Mouse (Mus musculus) liver, embryonic 16.5 days (tissue): ENCODE measurements around the gene Sap18. TPM values are rescaled to one million over a fixed set of nuclear protein-coding genes. Genes with fewer than 3 reads are reported as not detected.
"Not testable (repeated sequence)": the region's sequence is repeated elsewhere in the genome, so short reads cannot be mapped to it uniquely, and the experiment has no call there.

Source experiments
- ATAC-seq: fragments of 200-750 bp; cut with Nextera tagmentation; 2 replicates; pipeline ENCODE4 v1.8.0; 2017; ENCODE audit warnings: low read depth, mild to moderate bottlenecking, moderate number of reproducible peaks, moderate library complexity
- H3K27ac ChIP-seq: fragments of 300-500 bp; sonication (generic); 2 replicates; pipeline ENCODE4 v1.5.1; 2014; ENCODE audit warnings: mild to moderate bottlenecking, low read length
- H3K27me3 ChIP-seq: fragments of 300-500 bp; sonication (generic); 2 replicates; pipeline ENCODE4 v1.6.1; 2014; ENCODE audit warnings: low read depth, low read length, mixed read lengths; ENCODE audit not compliant: control insufficient read depth, insufficient read depth
- H3K36me3 ChIP-seq: fragments of 300-500 bp; sonication (generic); 2 replicates; pipeline ENCODE4 v1.6.1; 2014; ENCODE audit warnings: mild to moderate bottlenecking; ENCODE audit not compliant: control insufficient read depth, insufficient read depth
- H3K4me1 ChIP-seq: fragments of 300-500 bp; sonication (generic); 2 replicates; pipeline ENCODE4 v1.6.1; 2014; ENCODE audit warnings: low read depth, low read length, mixed read lengths; ENCODE audit not compliant: control insufficient read depth
- H3K4me2 ChIP-seq: fragments of 300-500 bp; sonication (generic); 2 replicates; pipeline ENCODE4 v1.6.1; 2014; ENCODE audit warnings: low read depth, low read length, mixed read lengths
- H3K4me3 ChIP-seq: fragments of 300-500 bp; sonication (generic); 2 replicates; pipeline ENCODE4 v1.5.1; 2014; ENCODE audit warnings: low read depth, mild to moderate bottlenecking, low read length
- H3K9ac ChIP-seq: fragments of 300-500 bp; sonication (generic); 2 replicates; pipeline ENCODE4 v1.6.1; 2014; ENCODE audit warnings: low read depth, low read length
- H3K9me3 ChIP-seq: fragments of 300-500 bp; sonication (generic); replicated peaks from 2 replicates; pipeline ENCODE4 v1.6.1; 2016; ENCODE audit warnings: low read length; ENCODE audit not compliant: control insufficient read depth
- WGBS: fragments of 180-500 bp; shearing (Covaris S2); extraction: QIAGEN DNeasy Blood & Tissue Kit; methylation state at CpG from one replicate; pipeline ENCODE4 v1.1.7; 2014; ENCODE audit not compliant: insufficient replicate concordance; 5-methylcytosine and 5-hydroxymethylcytosine counted together
- polyA plus RNA-seq: library from polyadenylated mRNA; unstranded; fragments of >200 nt; fragmentation: Nextera tagmentation; extraction: Ambion mirVana; gene quantifications from 2 replicates; pipeline ENCODE4 v1.2.1, GENCODE M21; 2015

Sap18 gene
- 8.2 and 10.1 TPM in 2 replicates for polyA plus RNA-seq

GRCm38 (mm10) chr14:57797991-57798931 lies at the start of gene Sap18:
Sap18 (plus strand) TSS chr14:57798180.
- Histone ChIP-seq H3K4me1 (peaks cover 16% of the 10 kb centered on the region), H3K4me2 (peak within 1 kb of the TSS; percentile 93), H3K4me3 (peak within 1 kb of the TSS; percentile 91), H3K9me3 (no peaks in the 10 kb centered on the region), H3K36me3 (peaks cover 17% of the 10 kb centered on the region), H3K27me3 (no peaks in the 10 kb centered on the region), H3K27ac (peak within 1 kb of the TSS; percentile 87), H3K9ac (peak within 1 kb of the TSS; percentile 82)
- peak; percentile 97 for ATAC-seq
- WGBS: under 1% methylated on average over 95 of the region's 99 CpGs

GRCm38 (mm10) chr14:57749501-57749900 lies 48.5 kb upstream of the Sap18 start:
- Histone ChIP-seq H3K4me3 (no peak overlapping the region), H3K9me3 (no peaks in the 10 kb centered on the region), H3K27ac (peak overlapping the region; percentile 26), H3K9ac (no peak overlapping the region), H3K4me2 (no peak overlapping the region), H3K27me3 (peaks cover 8% of the 10 kb centered on the region), H3K4me1 (peaks cover 61% of the 10 kb centered on the region), H3K36me3 (no peaks in the 10 kb centered on the region)
- no peak for ATAC-seq
- 63% methylated on average over 2 of the region's 2 CpGs for WGBS

- not testable (repeated sequence) for H3K4me3 ChIP-seq, H3K27me3 ChIP-seq, H3K9me3 ChIP-seq, H3K36me3 ChIP-seq
- Histone ChIP-seq H3K9ac (peak overlapping the region; percentile 11; the same call in 1 of the 2 replicates), H3K4me1 (peaks cover 65% of the 10 kb centered on the region), H3K4me2 (peak overlapping the region; percentile 46), H3K27ac (peak overlapping the region; percentile 74)
- peak; percentile 78 for ATAC-seq
Measured at GRCm38 (mm10) chr14:57751006-57751405, 47.0 kb upstream of the Sap18 start.

GRCm38 (mm10) chr14:57753351-57753992 lies 44.5 kb upstream of the Sap18 start:
- Histone ChIP-seq H3K4me3 (no peak overlapping the region), H3K36me3 (no peaks in the 10 kb centered on the region), H3K4me2 (peak overlapping the region; percentile 24), H3K27me3 (no peaks in the 10 kb centered on the region), H3K27ac (peak overlapping the region; percentile 81), H3K9ac (peak overlapping the region; percentile 49), H3K9me3 (no peaks in the 10 kb centered on the region), H3K4me1 (peaks cover 66% of the 10 kb centered on the region)
- ATAC-seq: peak; percentile 58
- 16% methylated on average over 9 of the region's 9 CpGs for WGBS

GRCm38 (mm10) chr14:57755661-57756060 lies 42.3 kb upstream of the Sap18 start:
- H3K9ac ChIP-seq: no peak overlapping the region
- H3K27ac ChIP-seq: peak overlapping the region; percentile 25
- H3K9me3 ChIP-seq: no peaks in the 10 kb centered on the region
- no peak overlapping the region for H3K4me3 ChIP-seq
- peak; percentile 52 for ATAC-seq
- H3K4me1 ChIP-seq: peaks cover 53% of the 10 kb centered on the region
- WGBS: 39% methylated on average over 2 of the region's 2 CpGs
- no peaks in the 10 kb centered on the region for H3K36me3 ChIP-seq
- H3K27me3 ChIP-seq: no peaks in the 10 kb centered on the region
- no peak overlapping the region for H3K4me2 ChIP-seq

- peak; percentile 42; the same call in 1 of the 2 replicates for ATAC-seq
- Histone ChIP-seq H3K36me3 (no peaks in the 10 kb centered on the region), H3K4me2 (no peak overlapping the region), H3K4me1 (peaks cover 51% of the 10 kb centered on the region), H3K9ac (no peak overlapping the region), H3K4me3 (no peak overlapping the region), H3K27ac (peak overlapping the region; percentile 25; the same call in 1 of the 2 replicates), H3K9me3 (no peaks in the 10 kb centered on the region), H3K27me3 (no peaks in the 10 kb centered on the region)
- 66% methylated on average over 4 of the region's 4 CpGs for WGBS
Measured at GRCm38 (mm10) chr14:57756094-57756493, 41.9 kb upstream of the Sap18 start.

- no peaks in the 10 kb centered on the region for H3K36me3 ChIP-seq
- H3K4me2 ChIP-seq: no peak within 1 kb of the TSS
- H3K4me3 ChIP-seq: no peak within 1 kb of the TSS
- peaks cover 40% of the 10 kb centered on the region for H3K4me1 ChIP-seq
- H3K9ac ChIP-seq: no peak within 1 kb of the TSS
- WGBS: 81% methylated on average over 4 of the region's 4 CpGs
- no peaks in the 10 kb centered on the region for H3K9me3 ChIP-seq
- no peak within 1 kb of the TSS for H3K27ac ChIP-seq
- H3K27me3 ChIP-seq: no peaks in the 10 kb centered on the region
- ATAC-seq: no peak
Measured at GRCm38 (mm10) chr14:57758237-57758636, 39.7 kb upstream of the Sap18 start, which contains the start of gene Lats2. Lats2 (minus strand) TSS chr14:57758388.

- H3K9me3 ChIP-seq: no peaks in the 10 kb centered on the region
- ATAC-seq: no peak
- H3K36me3 ChIP-seq: no peaks in the 10 kb centered on the region
- no peak overlapping the region for H3K4me2 ChIP-seq
- no peak overlapping the region for H3K4me3 ChIP-seq
- H3K9ac ChIP-seq: no peak overlapping the region
- no peaks in the 10 kb centered on the region for H3K27me3 ChIP-seq
- WGBS: 66% methylated on average over 10 of the region's 10 CpGs
- no peak overlapping the region for H3K27ac ChIP-seq
- H3K4me1 ChIP-seq: peaks cover 22% of the 10 kb centered on the region
Measured at GRCm38 (mm10) chr14:57760447-57761412, 37.2 kb upstream of the Sap18 start.
